Mouse (Mus musculus): ENCODE data around the gene Slc1a2. TPM values are rescaled to one million over a fixed set of nuclear protein-coding genes. Genes with fewer than 3 reads are reported as not detected.

The Slc1a2 gene
- polyA plus RNA-seq, 1 experiment, result 1.6 TPM

GRCm38 (mm10) chr2:102743918-102744696 lies 85.6 kb downstream of the Slc1a2 start:
- H3K4me1 ChIP-seq (ENCODE audit: control insufficient read depth, insufficient read depth, low read length), result no peaks in the 10 kb centered on the region; the same call in 1 of the 2 replicates
- WGBS, result 53% methylated on average over 10 of the region's 10 CpGs
- H3K36me3 ChIP-seq (ENCODE audit: control insufficient read depth, insufficient read depth, low read length), result no peaks in the 10 kb centered on the region
- H3K27ac ChIP-seq (ENCODE audit: insufficient read depth, low read depth, low read length), result no peak overlapping the region
- H3K27me3 ChIP-seq (replicated peaks; ENCODE audit: control insufficient read depth, insufficient read depth, low read length), result no peaks in the 10 kb centered on the region
- TF ChIP-seq POLR2A (IDR thresholded peaks at IDR 0.05; ENCODE audit: low read depth, low read length) (no peak), CTCF (conservative IDR thresholded peaks at IDR 0.05; ENCODE audit: insufficient read depth, insufficient read length, low read depth, low read length) (peak; percentile 57)
- no peak overlapping the region for H3K4me3 ChIP-seq (ENCODE audit: insufficient read depth, low read depth, low read length)
- peak; percentile 71 for DNase-seq

- no peak for TF ChIP-seq POLR2A (IDR thresholded peaks at IDR 0.05; ENCODE audit: low read depth, low read length)
- no peak for TF ChIP-seq CTCF (conservative IDR thresholded peaks at IDR 0.05; ENCODE audit: insufficient read depth, insufficient read length, low read depth, low read length)
- 17% methylated on average over 7 of the region's 7 CpGs for WGBS
- no peaks in the 10 kb centered on the region for H3K27me3 ChIP-seq (replicated peaks; ENCODE audit: control insufficient read depth, insufficient read depth, low read length)
- H3K4me3 ChIP-seq (ENCODE audit: insufficient read depth, low read depth, low read length), result no peak overlapping the region
- H3K4me1 ChIP-seq (ENCODE audit: control insufficient read depth, insufficient read depth, low read length), result no peaks in the 10 kb centered on the region; the same call in 1 of the 2 replicates
- no peak overlapping the region for H3K27ac ChIP-seq (ENCODE audit: insufficient read depth, low read depth, low read length)
- DNase-seq, result peak; percentile 89
- H3K36me3 ChIP-seq (ENCODE audit: control insufficient read depth, insufficient read depth, low read length), result no peaks in the 10 kb centered on the region
Observed at GRCm38 (mm10) chr2:102745259-102745906, 86.9 kb downstream of the Slc1a2 start.

- Histone ChIP-seq H3K36me3 (ENCODE audit: control insufficient read depth, insufficient read depth, low read length) (no peaks in the 10 kb centered on the region), H3K27me3 (replicated peaks; ENCODE audit: control insufficient read depth, insufficient read depth, low read length) (no peaks in the 10 kb centered on the region), H3K27ac (ENCODE audit: insufficient read depth, low read depth, low read length) (no peak overlapping the region), H3K4me3 (ENCODE audit: insufficient read depth, low read depth, low read length) (no peak overlapping the region), H3K4me1 (ENCODE audit: control insufficient read depth, insufficient read depth, low read length) (no peaks in the 10 kb centered on the region; the same call in 1 of the 2 replicates)
- no peak for DNase-seq
- WGBS, result 66% methylated on average over 3 of the region's 3 CpGs
- no peak for TF ChIP-seq POLR2A (IDR thresholded peaks at IDR 0.05; ENCODE audit: low read depth, low read length)
- TF ChIP-seq CTCF (conservative IDR thresholded peaks at IDR 0.05; ENCODE audit: insufficient read depth, insufficient read length, low read depth, low read length), result no peak
Observed at GRCm38 (mm10) chr2:102747758-102748157, 89.3 kb downstream of the Slc1a2 start.

- no peak for DNase-seq
- Histone ChIP-seq H3K27ac (ENCODE audit: insufficient read depth, low read depth, low read length) (no peak overlapping the region), H3K4me3 (ENCODE audit: insufficient read depth, low read depth, low read length) (no peak overlapping the region), H3K4me1 (ENCODE audit: control insufficient read depth, insufficient read depth, low read length) (no peaks in the 10 kb centered on the region; the same call in 1 of the 2 replicates), H3K27me3 (replicated peaks; ENCODE audit: control insufficient read depth, insufficient read depth, low read length) (no peaks in the 10 kb centered on the region), H3K36me3 (ENCODE audit: control insufficient read depth, insufficient read depth, low read length) (no peaks in the 10 kb centered on the region)
- 61% methylated on average over 2 of the region's 2 CpGs for WGBS
- TF ChIP-seq CTCF (conservative IDR thresholded peaks at IDR 0.05; ENCODE audit: insufficient read depth, insufficient read length, low read depth, low read length) (no peak), POLR2A (IDR thresholded peaks at IDR 0.05; ENCODE audit: low read depth, low read length) (no peak)
Observed at GRCm38 (mm10) chr2:102749926-102750325, 91.5 kb downstream of the Slc1a2 start.

GRCm38 (mm10) chr2:102751846-102752245 lies 93.4 kb downstream of the Slc1a2 start:
- DNase-seq, result no peak
- H3K27me3 ChIP-seq (replicated peaks; ENCODE audit: control insufficient read depth, insufficient read depth, low read length), result no peaks in the 10 kb centered on the region
- H3K4me3 ChIP-seq (ENCODE audit: insufficient read depth, low read depth, low read length), result no peak overlapping the region
- no peaks in the 10 kb centered on the region for H3K36me3 ChIP-seq (ENCODE audit: control insufficient read depth, insufficient read depth, low read length)
- TF ChIP-seq POLR2A (IDR thresholded peaks at IDR 0.05; ENCODE audit: low read depth, low read length), result no peak
- H3K27ac ChIP-seq (ENCODE audit: insufficient read depth, low read depth, low read length), result no peak overlapping the region
- WGBS, result 79% methylated on average over 1 of the region's 1 CpGs
- no peaks in the 10 kb centered on the region for H3K4me1 ChIP-seq (ENCODE audit: control insufficient read depth, insufficient read depth, low read length)

GRCm38 (mm10) chr2:102757241-102757860 lies 98.9 kb downstream of the Slc1a2 start:
- no peak overlapping the region for H3K27ac ChIP-seq (ENCODE audit: insufficient read depth, low read depth, low read length)
- H3K4me1 ChIP-seq (ENCODE audit: control insufficient read depth, insufficient read depth, low read length), result no peaks in the 10 kb centered on the region
- DNase-seq, result no peak
- H3K4me3 ChIP-seq (ENCODE audit: insufficient read depth, low read depth, low read length), result no peak overlapping the region
- no peaks in the 10 kb centered on the region for H3K36me3 ChIP-seq (ENCODE audit: control insufficient read depth, insufficient read depth, low read length)
- H3K27me3 ChIP-seq (replicated peaks; ENCODE audit: control insufficient read depth, insufficient read depth, low read length), result no peaks in the 10 kb centered on the region
- TF ChIP-seq CTCF (conservative IDR thresholded peaks at IDR 0.05; ENCODE audit: insufficient read depth, insufficient read length, low read depth, low read length), result no peak
- WGBS, result 75% methylated on average over 5 of the region's 5 CpGs

- 94% methylated on average over 5 of the region's 5 CpGs for WGBS
- TF ChIP-seq CTCF (conservative IDR thresholded peaks at IDR 0.05; ENCODE audit: insufficient read depth, insufficient read length, low read depth, low read length) (no peak), POLR2A (IDR thresholded peaks at IDR 0.05; ENCODE audit: low read depth, low read length) (no peak)
- DNase-seq, result no peak
- no peaks in the 10 kb centered on the region for H3K27me3 ChIP-seq (replicated peaks; ENCODE audit: control insufficient read depth, insufficient read depth, low read length)
- H3K36me3 ChIP-seq (ENCODE audit: control insufficient read depth, insufficient read depth, low read length), result no peaks in the 10 kb centered on the region
- no peak overlapping the region for H3K4me3 ChIP-seq (ENCODE audit: insufficient read depth, low read depth, low read length)
- no peaks in the 10 kb centered on the region for H3K4me1 ChIP-seq (ENCODE audit: control insufficient read depth, insufficient read depth, low read length)
- no peak overlapping the region for H3K27ac ChIP-seq (ENCODE audit: insufficient read depth, low read depth, low read length)
Observed at GRCm38 (mm10) chr2:102759479-102759878, 101.0 kb downstream of the Slc1a2 start.
